Mouse (Mus musculus) MEL (cell line): ENCODE results near the gene Ggt7. TPM values are rescaled to one million over a fixed set of nuclear protein-coding genes. Genes with fewer than 3 reads are reported as not detected.
A peak's percentile ranks its signal among the peaks of the same experiment; 100 is the strongest.

ENCODE experiments used
- DNase-seq: peaks from one replicate; pipeline ENCODE4 v3.0.0; 2011; ENCODE audit warnings: low read depth, low spot score
- H3K27ac ChIP-seq: 2 replicates; pipeline ENCODE4 v1.5.1; 2012; ENCODE audit warnings: low read depth, mild to moderate bottlenecking, control low read depth, low read length, moderate library complexity; ENCODE audit not compliant: control insufficient read depth
- H3K27me3 ChIP-seq, 2 experiments: fragments of 150-350 bp in 1 of 2; sonication (generic) in 1 of 2; 2 replicates each; pipeline ENCODE4 v1.6.1; 2012; ENCODE audit warnings: low read length in 2 of 2, mild to moderate bottlenecking in 2 of 2, improper control_type of control experiment in 1 of 2, moderate library complexity in 1 of 2; ENCODE audit not compliant: insufficient read depth in 2 of 2, control insufficient read depth in 1 of 2
- H3K36me3 ChIP-seq, 2 experiments: 2 replicates each; pipeline ENCODE4 v1.6.1; 2012 to 2014; ENCODE audit warnings: low read length in 2 of 2, improper control_type of control experiment in 1 of 2, inconsistent platforms in 1 of 2, mild to moderate bottlenecking in 1 of 2; ENCODE audit not compliant: insufficient read depth in 2 of 2, control insufficient read depth in 1 of 2
- H3K4me1 ChIP-seq, 2 experiments: fragments of 150-350 bp in 1 of 2; sonication (generic) in 1 of 2; 2 replicates each; pipeline ENCODE4 v1.6.1; 2012; ENCODE audit warnings: low read length in 2 of 2, improper control_type of control experiment in 1 of 2, mild to moderate bottlenecking in 1 of 2; ENCODE audit not compliant: insufficient read depth in 2 of 2, control insufficient read depth in 1 of 2
- H3K4me3 ChIP-seq, 2 experiments: fragments of 150-350 bp in 1 of 2; sonication (generic) in 1 of 2; 2 replicates each; pipeline ENCODE4 v1.5.1; 2012; ENCODE audit warnings: low read depth in 2 of 2, low read length in 2 of 2, mild to moderate bottlenecking in 2 of 2, moderate library complexity in 2 of 2, control low read depth in 1 of 2, improper control_type of control experiment in 1 of 2; ENCODE audit not compliant: control insufficient read depth in 1 of 2, insufficient read depth in 1 of 2
- H3K79me2 ChIP-seq: 2 replicates; pipeline ENCODE4 v1.6.1; 2012; ENCODE audit warnings: mild to moderate bottlenecking, low read length, moderate library complexity; ENCODE audit not compliant: control insufficient read depth, poor library complexity, insufficient read depth
- H3K9ac ChIP-seq: 2 replicates; pipeline ENCODE4 v1.6.1; 2012; ENCODE audit warnings: low read depth, mild to moderate bottlenecking, control low read depth, low read length, moderate library complexity; ENCODE audit not compliant: control insufficient read depth, poor library complexity, severe bottlenecking
- H3K9me3 ChIP-seq: fragments of 150-350 bp; sonication (generic); replicated peaks from 2 replicates; pipeline ENCODE4 v1.6.1; 2012; ENCODE audit warnings: mild to moderate bottlenecking, low read length, improper control_type of control experiment, moderate library complexity; ENCODE audit not compliant: insufficient read depth
- BHLHE40 ChIP-seq: IDR thresholded peaks from 2 replicates; pipeline ENCODE4 v1.6.1; 2012; ENCODE audit warnings: low read depth, mild to moderate bottlenecking, inconsistent platforms, low read length, improper control_type of control experiment, borderline replicate concordance
- CHD1 ChIP-seq: IDR thresholded peaks from 2 replicates; pipeline ENCODE4 v1.6.1; 2012; ENCODE audit warnings: low read depth, mild to moderate bottlenecking, inconsistent platforms, low read length, improper control_type of control experiment
- CHD2 ChIP-seq: IDR thresholded peaks from 2 replicates; pipeline ENCODE4 v1.6.1; 2011; ENCODE audit warnings: low read length, improper control_type of control experiment
- CTCF ChIP-seq, 3 experiments: IDR thresholded peaks in 2 of 3; conservative IDR thresholded peaks in 1 of 3; 2 replicates each; pipeline ENCODE4 v1.5.1; 2011 to 2012; ENCODE audit warnings: low read length in 3 of 3, low read depth in 2 of 3, mild to moderate bottlenecking in 2 of 3, improper control_type of control experiment in 1 of 3, inconsistent platforms in 1 of 3, mixed read lengths in 1 of 3, moderate library complexity in 1 of 3; ENCODE audit not compliant: control insufficient read depth in 1 of 3, insufficient read depth in 1 of 3, poor library complexity in 1 of 3, severe bottlenecking in 1 of 3
- E2F4 ChIP-seq: IDR thresholded peaks from 2 replicates; pipeline ENCODE4 v1.6.1; 2011; ENCODE audit warnings: low read depth, low read length, improper control_type of control experiment, borderline replicate concordance
- ELF1 ChIP-seq: IDR thresholded peaks from 2 replicates; pipeline ENCODE4 v1.6.1; 2014; ENCODE audit warnings: low read depth, mild to moderate bottlenecking, inconsistent platforms, low read length, improper control_type of control experiment, moderate library complexity
- EP300 ChIP-seq, 2 experiments: IDR thresholded peaks; 2 replicates each; pipeline ENCODE4 v1.6.1; 2011; ENCODE audit warnings: improper control_type of control experiment in 2 of 2, low read length in 2 of 2, low read depth in 1 of 2, mild to moderate bottlenecking in 1 of 2
- ETS1 ChIP-seq: IDR thresholded peaks from 2 replicates; pipeline ENCODE4 v1.6.1; 2012; ENCODE audit warnings: low read depth, mild to moderate bottlenecking, inconsistent platforms, low read length, improper control_type of control experiment, moderate library complexity
- GATA1 ChIP-seq: IDR thresholded peaks from 2 replicates; pipeline ENCODE4 v1.6.1; 2011; ENCODE audit warnings: low read depth, low read length, improper control_type of control experiment
- HCFC1 ChIP-seq: IDR thresholded peaks from 2 replicates; pipeline ENCODE4 v1.6.1; 2012; ENCODE audit warnings: low read depth, mild to moderate bottlenecking, inconsistent platforms, low read length, improper control_type of control experiment, moderate library complexity
- JUND ChIP-seq: IDR thresholded peaks from 2 replicates; pipeline ENCODE4 v1.6.1; 2011; ENCODE audit warnings: low read depth, mild to moderate bottlenecking, improper control_type of control experiment, low read length
- KAT2A ChIP-seq: conservative IDR thresholded peaks from 2 replicates; pipeline ENCODE4 v1.6.1; 2012; ENCODE audit warnings: low read depth, low read length, improper control_type of control experiment, inconsistent platforms
- MAFK ChIP-seq: IDR thresholded peaks from 2 replicates; pipeline ENCODE4 v1.6.1; 2011; ENCODE audit warnings: low read depth, mild to moderate bottlenecking, low read length, improper control_type of control experiment, borderline replicate concordance
- MAX ChIP-seq: IDR thresholded peaks from 2 replicates; pipeline ENCODE4 v1.6.1; 2011; ENCODE audit warnings: low read length, improper control_type of control experiment
- MAZ ChIP-seq: IDR thresholded peaks from 2 replicates; pipeline ENCODE4 v1.6.1; 2012; ENCODE audit warnings: low read depth, mild to moderate bottlenecking, inconsistent platforms, low read length, improper control_type of control experiment
- MXI1 ChIP-seq: IDR thresholded peaks from 2 replicates; pipeline ENCODE4 v1.6.1; 2011; ENCODE audit warnings: mild to moderate bottlenecking, low read depth, low read length, improper control_type of control experiment
- MYB ChIP-seq: IDR thresholded peaks from 2 replicates; pipeline ENCODE4 v1.6.1; 2011; ENCODE audit warnings: mild to moderate bottlenecking, low read depth, low read length, improper control_type of control experiment
- MYC ChIP-seq: IDR thresholded peaks from 2 replicates; pipeline ENCODE4 v1.6.1; 2011; ENCODE audit warnings: low read depth, mild to moderate bottlenecking, low read length, improper control_type of control experiment, moderate library complexity
- NELFE ChIP-seq: IDR thresholded peaks from 2 replicates; pipeline ENCODE4 v1.6.1; 2011; ENCODE audit warnings: low read depth, low read length, improper control_type of control experiment
- NRF1 ChIP-seq: IDR thresholded peaks from 2 replicates; pipeline ENCODE4 v1.6.1; 2014; ENCODE audit warnings: low read depth, mild to moderate bottlenecking, inconsistent platforms, low read length, improper control_type of control experiment, moderate library complexity; ENCODE audit not compliant: poor library complexity, insufficient read depth, severe bottlenecking
- POLR2A ChIP-seq, 2 experiments: IDR thresholded peaks; 2 replicates each; pipeline ENCODE4 v1.6.1; 2011 to 2012; ENCODE audit warnings: low read length in 2 of 2, mild to moderate bottlenecking in 2 of 2, control low read depth in 1 of 2, improper control_type of control experiment in 1 of 2, low read depth in 1 of 2, moderate library complexity in 1 of 2; ENCODE audit not compliant: control insufficient read depth in 1 of 2, insufficient read depth in 1 of 2, poor library complexity in 1 of 2
- POLR2AphosphoS2 ChIP-seq: IDR thresholded peaks from 2 replicates; pipeline ENCODE4 v1.6.1; 2011; ENCODE audit warnings: low read length, improper control_type of control experiment
- POLR2AphosphoS5 ChIP-seq: IDR thresholded peaks from 2 replicates; pipeline ENCODE4 v1.6.1; 2012; ENCODE audit warnings: low read depth, borderline replicate concordance, mild to moderate bottlenecking, inconsistent platforms, low read length, moderate library complexity, mixed read lengths
- RAD21 ChIP-seq: IDR thresholded peaks from 2 replicates; pipeline ENCODE4 v1.6.1; 2011; ENCODE audit warnings: mild to moderate bottlenecking, low read depth, low read length, improper control_type of control experiment
- RCOR1 ChIP-seq: IDR thresholded peaks from 2 replicates; pipeline ENCODE4 v1.6.1; 2012; ENCODE audit warnings: low read depth, mild to moderate bottlenecking, inconsistent platforms, low read length, improper control_type of control experiment
- SIN3A ChIP-seq: IDR thresholded peaks from 2 replicates; pipeline ENCODE4 v1.6.1; 2012; ENCODE audit warnings: low read length, improper control_type of control experiment, inconsistent platforms
- SMC3 ChIP-seq: IDR thresholded peaks from 2 replicates; pipeline ENCODE4 v1.6.1; 2011; ENCODE audit warnings: low read depth, low read length, improper control_type of control experiment
- TBP ChIP-seq: IDR thresholded peaks from 2 replicates; pipeline ENCODE4 v1.8.0; 2011; ENCODE audit warnings: low read depth, low read length, improper control_type of control experiment
- TCF12 ChIP-seq: IDR thresholded peaks from 2 replicates; pipeline ENCODE4 v1.6.1; 2014; ENCODE audit warnings: low read depth, mild to moderate bottlenecking, inconsistent platforms, low read length, improper control_type of control experiment, moderate library complexity
- UBTF ChIP-seq: IDR thresholded peaks from 2 replicates; pipeline ENCODE4 v1.6.1; 2012; ENCODE audit warnings: low read depth, mild to moderate bottlenecking, inconsistent platforms, low read length, improper control_type of control experiment, moderate library complexity, borderline replicate concordance; ENCODE audit not compliant: insufficient read depth
- USF2 ChIP-seq, 2 experiments: IDR thresholded peaks; 2 replicates each; pipeline ENCODE4 v1.6.1; 2011 to 2012; ENCODE audit warnings: improper control_type of control experiment in 2 of 2, low read length in 2 of 2, borderline replicate concordance in 1 of 2, inconsistent platforms in 1 of 2, low read depth in 1 of 2, mild to moderate bottlenecking in 1 of 2; ENCODE audit not compliant: insufficient read depth in 1 of 2
- ZC3H11A ChIP-seq: IDR thresholded peaks from 2 replicates; pipeline ENCODE4 v1.6.1; 2012; ENCODE audit warnings: low read depth, mild to moderate bottlenecking, inconsistent platforms, low read length, improper control_type of control experiment
- ZKSCAN1 ChIP-seq: IDR thresholded peaks from 2 replicates; pipeline ENCODE4 v1.6.1; 2012; ENCODE audit warnings: low read depth, mild to moderate bottlenecking, inconsistent platforms, low read length, improper control_type of control experiment, moderate library complexity
- ZMIZ1 ChIP-seq: IDR thresholded peaks from 2 replicates; pipeline ENCODE4 v1.6.1; 2012; ENCODE audit warnings: low read depth, mild to moderate bottlenecking, inconsistent platforms, low read length, improper control_type of control experiment, moderate library complexity
- ZNF384 ChIP-seq: IDR thresholded peaks from 2 replicates; pipeline ENCODE4 v1.6.1; 2012; ENCODE audit warnings: low read depth, mild to moderate bottlenecking, inconsistent platforms, low read length, improper control_type of control experiment
- polyA plus RNA-seq, 2 experiments: library from polyadenylated mRNA; stranded (reverse) in 1 of 2; unstranded in 1 of 2; fragments of >175 nt in 1 of 2; fragments of >200 nt in 1 of 2; gene quantifications; 2 replicates each; pipeline versions ENCODE4 v1.2.1 to v1.2.4; 2012; ENCODE audit warnings: low replicate concordance in 2 of 2, low read depth in 1 of 2; ENCODE audit not compliant: insufficient read length in 2 of 2, insufficient read depth in 1 of 2, missing spikeins in 1 of 2
- total RNA-seq: library from RNA; depleted of rRNA; stranded (reverse); fragments of 300-350 nt; gene quantifications from 2 replicates; pipeline ENCODE4 v1.2.3, GENCODE M21; 2012; rRNA removed

Gene Ggt7
- total RNA-seq (1.3 and 1.8 TPM in 2 replicates), polyA plus RNA-seq (1 to 10 TPM in 1 of 2 experiments, not detected in 1; 2.1 TPM)

DNA sequence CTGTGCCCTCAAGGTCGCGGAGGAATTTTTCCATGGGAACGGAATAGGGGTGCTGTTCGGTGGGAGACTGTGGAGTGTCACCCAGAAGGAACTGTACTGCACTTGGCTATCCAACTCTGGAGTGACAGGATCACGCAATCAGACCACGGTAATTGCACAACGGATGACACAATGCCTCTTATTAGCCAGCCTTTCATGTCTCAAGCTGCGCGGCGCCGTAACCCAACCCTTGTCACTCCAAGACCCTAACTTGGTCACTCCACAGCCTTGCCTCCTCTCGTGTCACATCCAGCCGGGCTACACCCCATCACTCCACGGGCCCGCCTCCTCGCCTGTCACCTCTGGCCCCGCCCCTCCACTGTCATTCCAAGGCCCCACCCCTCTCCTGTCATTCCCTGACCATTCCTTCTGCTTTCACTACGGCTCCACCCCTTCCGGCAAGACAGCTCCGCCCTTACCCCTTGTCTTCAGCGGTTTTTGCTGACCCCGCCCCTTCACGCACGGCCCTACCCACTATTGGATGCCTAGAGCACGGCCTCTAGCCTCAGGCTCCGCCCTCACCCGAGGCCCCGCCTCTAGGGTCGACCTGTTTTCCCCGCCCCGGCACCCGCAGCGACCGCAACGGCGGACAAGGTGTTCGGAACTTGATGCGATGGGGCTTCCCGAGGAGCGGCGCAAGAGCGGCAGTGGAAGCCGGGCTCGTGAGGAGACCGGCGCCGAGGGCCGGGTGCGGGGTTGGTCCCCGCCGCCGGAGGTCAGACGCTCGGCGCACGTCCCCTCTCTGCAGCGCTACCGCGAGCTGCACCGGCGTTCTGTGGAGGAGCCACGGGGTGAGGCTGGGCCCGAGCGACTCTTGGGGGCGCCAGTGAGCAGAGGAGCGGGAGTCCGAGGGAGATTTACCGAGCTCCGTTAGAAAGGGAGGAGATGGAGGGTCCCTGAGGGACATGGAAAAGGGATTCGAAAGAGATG lies at the start of gene Ggt7, which contains the start of gene Acss2:
TSS of gene Ggt7 (minus strand) at position 783 of the 969 bp plus-strand sequence.
TSS of gene Acss2 (plus strand) at position 494 of the 969 bp plus-strand sequence.
- peaks cover 2% of the 10 kb centered on the region; the same call in 1 of the 2 replicates for H3K79me2 ChIP-seq
- H3K36me3 ChIP-seq, result peaks cover 0 to 6% of the 10 kb centered on the region in 2 experiments; a peak in 1 of 4 replicates
- peak within 1 kb of the TSS; percentile 72 for H3K9ac ChIP-seq
- H3K4me3 ChIP-seq, result peak within 1 kb of the TSS; percentile 65 to 96
- H3K9me3 ChIP-seq, result no peaks in the 10 kb centered on the region
- peaks cover 2 to 3% of the 10 kb centered on the region in 2 experiments for H3K4me1 ChIP-seq
- H3K27ac ChIP-seq, result no peak within 1 kb of the TSS
- H3K27me3 ChIP-seq, result no peaks in the 10 kb centered on the region
- DNase-seq, result peak; percentile 99
- TF ChIP-seq BHLHE40, result no peak
- TF ChIP-seq E2F4, result no peak
- TF ChIP-seq MYC, result no peak
- no peak for TF ChIP-seq RCOR1
- TF ChIP-seq SMC3, result peak; percentile 88
- TF ChIP-seq EP300 (IDR thresholded peaks at IDR 0.05; ENCODE audit: low read depth in 1 of 2, low read length in 2 of 2), result no peak
- 0 out of 2 replicates have a peak, but pooled peaks have one; percentile 79 for TF ChIP-seq UBTF
- TF ChIP-seq HCFC1, result no peak
- no peak for TF ChIP-seq NELFE
- TF ChIP-seq SIN3A, result peak; percentile 70
- no peak for TF ChIP-seq TCF12
- no peak for TF ChIP-seq JUND
- no peak for TF ChIP-seq USF2 (IDR thresholded peaks at IDR 0.05; ENCODE audit: borderline replicate concordance in 1 of 2, insufficient read depth in 1 of 2, low read depth in 1 of 2, low read length in 2 of 2)
- TF ChIP-seq CTCF (IDR thresholded peaks at IDR 0.05 in 2 of 3, conservative IDR thresholded peaks at IDR 0.05 in 1 of 3; ENCODE audit: control insufficient read depth in 1 of 3, insufficient read depth in 1 of 3, low read depth in 2 of 3, low read length in 3 of 3, poor library complexity in 1 of 3, severe bottlenecking in 1 of 3), result peak; percentile 54 to 89 (median 88)
- no peak for TF ChIP-seq ZMIZ1
- no peak for TF ChIP-seq ZNF384
- peak; percentile 67 for TF ChIP-seq MXI1
- TF ChIP-seq MAFK, result no peak
- no peak for TF ChIP-seq GATA1
- no peak for TF ChIP-seq KAT2A
- no peak for TF ChIP-seq MYB
- TF ChIP-seq TBP, result 0 out of 2 replicates have a peak, but pooled peaks have one; percentile 53
- peak; percentile 61; the same call in 1 of the 2 replicates for TF ChIP-seq MAZ
- no peak for TF ChIP-seq ETS1
- TF ChIP-seq CHD2, result no peak
- no peak for TF ChIP-seq POLR2AphosphoS2
- TF ChIP-seq CHD1, result no peak
- 0 out of 2 replicates have a peak, but pooled peaks have one; percentile 17 for TF ChIP-seq NRF1
- TF ChIP-seq RAD21, result peak; percentile 63
- TF ChIP-seq POLR2A (IDR thresholded peaks at IDR 0.05; ENCODE audit: control insufficient read depth in 1 of 2, insufficient read depth in 1 of 2, low read depth in 1 of 2, low read length in 2 of 2, poor library complexity in 1 of 2), result peak; percentile 38 to 51; a peak in 1 of 4 replicates
- no peak for TF ChIP-seq ZKSCAN1
- TF ChIP-seq ZC3H11A, result peak; percentile 68
- TF ChIP-seq MAX, result no peak
- TF ChIP-seq ELF1, result 0 out of 2 replicates have a peak, but pooled peaks have one; percentile 22
- no peak for TF ChIP-seq POLR2AphosphoS5
